Mouse (Mus musculus): ENCODE measurements around the gene Leo1. TPM values are rescaled to one million over a fixed set of nuclear protein-coding genes. Genes with fewer than 3 reads are reported as not detected.

Leo1 gene
- polyA plus RNA-seq, 2 experiments: 21.9 to 33.5 TPM

DNA sequence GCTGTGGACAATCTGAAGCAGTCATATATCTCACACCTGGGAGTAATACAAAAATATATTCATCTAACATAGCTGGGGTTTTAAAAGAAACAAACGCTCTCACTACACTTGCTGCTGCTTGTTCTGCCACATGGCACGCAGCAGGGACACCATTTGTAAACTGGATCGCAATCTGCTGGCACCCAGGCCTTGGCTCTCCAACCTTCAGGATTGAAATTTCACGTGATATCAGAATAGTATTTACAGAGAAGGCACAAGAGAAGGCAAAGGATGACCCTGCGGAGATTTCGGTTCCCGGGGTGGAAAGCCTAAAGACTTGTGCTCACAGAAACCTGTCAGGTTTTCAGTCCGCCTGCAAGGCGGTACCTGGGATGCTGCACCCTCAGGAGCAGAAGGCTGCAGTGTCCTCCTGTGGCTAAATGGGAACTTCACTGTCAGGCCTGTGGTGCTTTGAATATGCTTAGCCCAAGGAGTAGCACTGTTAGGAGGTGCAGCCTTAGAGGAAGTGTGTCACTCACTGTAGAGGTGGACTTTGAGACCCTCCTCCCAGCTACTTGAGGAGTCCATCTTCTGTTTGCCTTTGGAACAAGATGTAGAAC, 53.2 kb downstream of the Leo1 start:
- no peak for TF ChIP-seq POLR2A (IDR thresholded peaks at IDR 0.05; ENCODE audit: borderline replicate concordance, extremely low read depth, insufficient read depth, insufficient read length)
- no peak overlapping the region for H3K9ac ChIP-seq (ENCODE audit: low read depth, low read length, severe bottlenecking)
- 80% methylated on average over 9 of the region's 9 CpGs for WGBS

DNA sequence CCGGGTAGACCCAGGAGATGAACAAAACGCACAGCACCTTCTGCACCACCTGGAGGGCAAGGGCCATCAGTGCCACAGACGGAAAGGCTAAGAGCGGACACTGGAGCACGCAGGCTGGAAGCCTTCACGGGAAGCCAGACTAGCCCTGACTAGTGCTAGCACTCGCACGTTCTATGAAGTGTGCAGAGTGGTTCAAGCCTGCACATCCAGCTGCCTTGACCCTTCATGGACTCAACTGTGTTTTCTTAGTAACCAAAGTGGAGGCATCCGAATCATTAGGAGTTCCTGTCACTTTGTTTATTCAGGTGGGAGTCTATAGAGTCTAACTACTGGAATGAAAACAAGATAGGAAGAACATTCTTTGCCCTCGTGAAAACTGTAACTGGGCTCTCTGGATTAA, 54.6 kb downstream of the Leo1 start:
- H3K4me3 ChIP-seq (replicated peaks; ENCODE audit: low read length): no peak overlapping the region
- no peak overlapping the region for H3K4me2 ChIP-seq (replicated peaks; ENCODE audit: low read depth, low read length, severe bottlenecking)
- no peaks in the 10 kb centered on the region for H3K27me3 ChIP-seq (ENCODE audit: control insufficient read depth, insufficient read depth, low read length)
- H3K36me3 ChIP-seq (ENCODE audit: control insufficient read depth, insufficient read depth, low read length): peaks cover 16% of the 10 kb centered on the region
- H3K4me1 ChIP-seq (ENCODE audit: control insufficient read depth, insufficient read depth, low read length): no peaks in the 10 kb centered on the region
- H3K9ac ChIP-seq (ENCODE audit: low read depth, low read length, severe bottlenecking): no peak overlapping the region
- H3K9me3 ChIP-seq (ENCODE audit: control insufficient read depth, low read length): no peaks in the 10 kb centered on the region
- 81% methylated on average over 10 of the region's 10 CpGs for WGBS
- H3K27ac ChIP-seq (replicated peaks; ENCODE audit: low read depth, low read length): no peak overlapping the region
- TF ChIP-seq POLR2A (IDR thresholded peaks at IDR 0.05; ENCODE audit: borderline replicate concordance, extremely low read depth, insufficient read depth, insufficient read length): no peak
- ATAC-seq (ENCODE audit: low FRiP score, low read depth) (no peak), DNase-seq (ENCODE audit: low spot score) (no peak)

More for the DNA sequence above, 53.2 kb downstream of the Leo1 start:
- ATAC-seq (ENCODE audit: low FRiP score, low read depth) (no peak), DNase-seq (ENCODE audit: low spot score) (no peak)
- no peak overlapping the region for H3K27ac ChIP-seq (replicated peaks; ENCODE audit: low read depth, low read length)
- peaks cover 8% of the 10 kb centered on the region for H3K36me3 ChIP-seq (ENCODE audit: control insufficient read depth, insufficient read depth, low read length)
- no peaks in the 10 kb centered on the region for H3K4me1 ChIP-seq (ENCODE audit: control insufficient read depth, insufficient read depth, low read length)
- H3K27me3 ChIP-seq (ENCODE audit: control insufficient read depth, insufficient read depth, low read length): no peaks in the 10 kb centered on the region
- no peaks in the 10 kb centered on the region for H3K9me3 ChIP-seq (ENCODE audit: control insufficient read depth, low read length)
- H3K4me3 ChIP-seq (replicated peaks; ENCODE audit: low read length): no peak overlapping the region
- H3K4me2 ChIP-seq (replicated peaks; ENCODE audit: low read depth, low read length, severe bottlenecking): no peak overlapping the region

DNA sequence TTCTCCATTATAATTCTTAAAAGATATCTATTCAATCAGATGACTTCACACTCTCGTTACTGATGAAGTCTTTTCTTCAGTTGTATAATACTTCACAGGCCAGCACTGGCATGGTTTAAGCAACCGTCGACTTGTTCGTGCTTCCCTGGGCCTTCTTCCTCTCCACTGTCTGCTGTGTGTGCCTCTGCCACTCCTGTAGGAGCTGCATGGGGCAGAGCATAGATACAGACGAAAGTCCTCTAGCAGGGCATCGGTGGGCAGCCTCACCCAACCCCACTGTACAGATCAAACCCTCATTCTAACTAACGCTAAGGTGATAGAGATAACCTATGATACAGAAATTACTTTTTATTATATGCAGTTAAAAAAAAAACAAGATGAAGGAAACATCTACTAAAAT, 57.2 kb downstream of the Leo1 start:
- H3K27ac ChIP-seq (replicated peaks; ENCODE audit: low read depth, low read length): no peak overlapping the region
- no peak overlapping the region for H3K4me3 ChIP-seq (replicated peaks; ENCODE audit: low read length)
- no peak overlapping the region for H3K9ac ChIP-seq (ENCODE audit: low read depth, low read length, severe bottlenecking)
- ATAC-seq (ENCODE audit: low FRiP score, low read depth) (no peak), DNase-seq (ENCODE audit: low spot score) (no peak)
- no peak overlapping the region for H3K4me2 ChIP-seq (replicated peaks; ENCODE audit: low read depth, low read length, severe bottlenecking)
- H3K9me3 ChIP-seq (ENCODE audit: control insufficient read depth, low read length): no peaks in the 10 kb centered on the region
- TF ChIP-seq POLR2A (IDR thresholded peaks at IDR 0.05; ENCODE audit: borderline replicate concordance, extremely low read depth, insufficient read depth, insufficient read length): no peak
- no peaks in the 10 kb centered on the region for H3K27me3 ChIP-seq (ENCODE audit: control insufficient read depth, insufficient read depth, low read length)
- no peaks in the 10 kb centered on the region for H3K4me1 ChIP-seq (ENCODE audit: control insufficient read depth, insufficient read depth, low read length)
- H3K36me3 ChIP-seq (ENCODE audit: control insufficient read depth, insufficient read depth, low read length): peaks cover 26% of the 10 kb centered on the region
- 92% methylated on average over 7 of the region's 7 CpGs for WGBS

DNA sequence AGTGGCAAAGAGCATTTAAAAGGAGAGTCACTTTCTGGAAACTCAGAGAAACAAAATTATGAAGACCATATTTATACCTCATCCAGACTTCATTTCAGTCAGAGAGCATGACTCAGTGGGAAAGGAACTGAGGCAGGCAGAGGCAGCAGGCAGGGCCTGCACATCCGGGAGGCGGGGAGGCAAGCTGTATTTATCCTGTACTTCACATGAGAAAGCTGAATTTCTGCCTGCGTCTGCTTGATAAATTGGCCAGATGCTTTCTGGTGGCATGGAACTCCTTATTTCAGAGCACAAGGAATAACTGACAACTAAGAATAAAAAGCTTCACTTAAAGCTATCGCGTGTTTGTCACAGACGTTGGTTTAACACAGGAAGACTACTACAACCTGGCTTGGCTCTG, 63.0 kb downstream of the Leo1 start:
- 94% methylated on average over 6 of the region's 6 CpGs for WGBS
- no peak for TF ChIP-seq POLR2A (IDR thresholded peaks at IDR 0.05; ENCODE audit: borderline replicate concordance, extremely low read depth, insufficient read depth, insufficient read length)
- no peak overlapping the region for H3K9ac ChIP-seq (ENCODE audit: low read depth, low read length, severe bottlenecking)

DNA sequence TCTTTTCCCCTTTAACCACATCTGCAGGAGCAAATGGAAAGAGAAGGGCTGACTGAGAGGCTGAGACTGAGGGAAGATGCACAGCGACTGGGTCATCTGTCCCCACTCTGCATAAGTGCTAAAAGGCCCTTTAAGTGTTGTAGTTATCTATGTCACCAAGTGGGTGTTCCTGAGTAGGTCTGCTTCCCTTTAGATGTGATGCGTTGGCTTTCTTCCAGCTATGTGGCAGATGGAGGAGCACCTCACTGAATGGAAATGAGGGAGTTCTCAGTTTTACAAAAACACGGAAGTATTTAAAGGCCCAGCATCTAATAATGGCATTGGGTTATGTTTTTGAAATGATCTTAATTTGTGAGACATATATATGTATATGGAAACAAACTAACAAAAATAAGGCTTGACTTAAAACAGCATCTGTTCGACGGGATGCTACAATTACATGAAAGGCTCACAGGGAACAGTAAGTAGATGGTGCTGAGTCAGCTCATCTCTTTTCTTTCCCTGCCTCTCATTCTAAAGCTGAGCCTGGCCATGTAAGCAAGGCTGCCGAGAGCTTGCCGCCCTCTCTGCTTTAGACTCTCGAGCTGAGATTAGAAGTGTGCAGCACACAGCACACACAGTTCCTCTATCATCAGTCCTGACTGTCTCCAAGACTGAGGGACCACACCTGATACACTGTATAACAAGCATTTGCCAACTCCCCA, 70.1 kb downstream of the Leo1 start:
- no peaks in the 10 kb centered on the region for H3K9me3 ChIP-seq (ENCODE audit: control insufficient read depth, low read length)
- no peak overlapping the region for H3K4me3 ChIP-seq (replicated peaks; ENCODE audit: low read length)
- no peaks in the 10 kb centered on the region for H3K4me1 ChIP-seq (ENCODE audit: control insufficient read depth, insufficient read depth, low read length)
- TF ChIP-seq POLR2A (IDR thresholded peaks at IDR 0.05; ENCODE audit: borderline replicate concordance, extremely low read depth, insufficient read depth, insufficient read length): no peak
- H3K27me3 ChIP-seq (ENCODE audit: control insufficient read depth, insufficient read depth, low read length): no peaks in the 10 kb centered on the region
- ATAC-seq (ENCODE audit: low FRiP score, low read depth) (no peak), DNase-seq (ENCODE audit: low spot score) (no peak)
- WGBS: 87% methylated on average over 8 of the region's 8 CpGs
- H3K9ac ChIP-seq (ENCODE audit: low read depth, low read length, severe bottlenecking): no peak overlapping the region
- H3K27ac ChIP-seq (replicated peaks; ENCODE audit: low read depth, low read length): no peak overlapping the region
- no peak overlapping the region for H3K4me2 ChIP-seq (replicated peaks; ENCODE audit: low read depth, low read length, severe bottlenecking)
- peaks cover 64% of the 10 kb centered on the region for H3K36me3 ChIP-seq (ENCODE audit: control insufficient read depth, insufficient read depth, low read length)

More for the DNA sequence above, 63.0 kb downstream of the Leo1 start:
- DNase-seq (ENCODE audit: low spot score) (no peak), ATAC-seq (ENCODE audit: low FRiP score, low read depth) (no peak)
- no peak overlapping the region for H3K4me2 ChIP-seq (replicated peaks; ENCODE audit: low read depth, low read length, severe bottlenecking)
- H3K27me3 ChIP-seq (ENCODE audit: control insufficient read depth, insufficient read depth, low read length): no peaks in the 10 kb centered on the region
- H3K27ac ChIP-seq (replicated peaks; ENCODE audit: low read depth, low read length): no peak overlapping the region
- H3K4me3 ChIP-seq (replicated peaks; ENCODE audit: low read length): no peak overlapping the region
- no peaks in the 10 kb centered on the region for H3K9me3 ChIP-seq (ENCODE audit: control insufficient read depth, low read length)
- H3K4me1 ChIP-seq (ENCODE audit: control insufficient read depth, insufficient read depth, low read length): no peaks in the 10 kb centered on the region
- peaks cover 65% of the 10 kb centered on the region for H3K36me3 ChIP-seq (ENCODE audit: control insufficient read depth, insufficient read depth, low read length)
